Mouse (Mus musculus) midbrain, embryonic 11.5 days (tissue): ENCODE data around the gene Acp4. TPM values are rescaled to one million over a fixed set of nuclear protein-coding genes. Genes with fewer than 3 reads are reported as not detected.

Experiments
- ATAC-seq: fragments of 200-750 bp; cut with Nextera tagmentation; 2 replicates; pipeline ENCODE4 v1.8.0; 2017; ENCODE audit warnings: moderate TSS enrichment, moderate library complexity; ENCODE audit not compliant: low FRiP score
- DNase-seq: peaks from one replicate; pipeline ENCODE4 v3.0.0; 2015; ENCODE audit warnings: low spot score; ENCODE audit errors: missing footprints
- H3K27ac ChIP-seq: fragments of 300-500 bp; sonication (generic); 2 replicates; pipeline ENCODE4 v1.5.1; 2014; ENCODE audit warnings: low read depth, low read length
- H3K27me3 ChIP-seq: fragments of 300-500 bp; sonication (generic); 2 replicates; pipeline ENCODE4 v1.6.1; 2014; ENCODE audit warnings: mild to moderate bottlenecking, low read length, moderate library complexity, mixed read lengths; ENCODE audit not compliant: control insufficient read depth, insufficient read depth
- H3K36me3 ChIP-seq: fragments of 300-500 bp; sonication (generic); 2 replicates; pipeline ENCODE4 v1.6.1; 2014; ENCODE audit warnings: mild to moderate bottlenecking, low read length, moderate library complexity, mixed read lengths; ENCODE audit not compliant: control insufficient read depth, insufficient read depth
- H3K4me1 ChIP-seq: fragments of 300-500 bp; sonication (generic); 2 replicates; pipeline ENCODE4 v1.6.1; 2014; ENCODE audit warnings: low read length; ENCODE audit not compliant: control insufficient read depth, insufficient read depth
- H3K4me2 ChIP-seq: fragments of 300-500 bp; sonication (generic); 2 replicates; pipeline ENCODE4 v1.6.1; 2014; ENCODE audit warnings: mild to moderate bottlenecking, moderate library complexity
- H3K4me3 ChIP-seq: fragments of 300-500 bp; sonication (generic); 2 replicates; pipeline ENCODE4 v1.5.1; 2014; ENCODE audit warnings: low read depth, low read length
- H3K9ac ChIP-seq: fragments of 300-500 bp; sonication (generic); 2 replicates; pipeline ENCODE4 v1.6.1; 2014; ENCODE audit warnings: low read length
- H3K9me3 ChIP-seq: fragments of 300-500 bp; sonication (generic); 2 replicates; pipeline ENCODE4 v1.6.1; 2016; ENCODE audit warnings: low read length; ENCODE audit not compliant: control insufficient read depth
- WGBS: fragments of 180-500 bp; shearing (Covaris S2); extraction: QIAGEN DNeasy Blood & Tissue Kit; methylation state at CpG from one replicate; pipeline ENCODE4 v1.1.7; 2014; 5-methylcytosine and 5-hydroxymethylcytosine counted together
- polyA plus RNA-seq: library from polyadenylated mRNA; unstranded; fragments of >200 nt; fragmentation: Nextera tagmentation; extraction: Ambion mirVana; gene quantifications from 2 replicates; pipeline ENCODE4 v1.2.1, GENCODE M21; 2014

Acp4 gene
- polyA plus RNA-seq, 1 experiment from 2014 or later: not detected

- H3K27ac ChIP-seq: no peak overlapping the region
- H3K4me3 ChIP-seq: no peak overlapping the region
- H3K9me3 ChIP-seq: no peaks in the 10 kb centered on the region
- H3K27me3 ChIP-seq: no peaks in the 10 kb centered on the region
- H3K4me1 ChIP-seq: no peaks in the 10 kb centered on the region
- ATAC-seq (no peak), DNase-seq (peak; percentile 51)
- H3K9ac ChIP-seq: no peak overlapping the region
- H3K4me2 ChIP-seq: no peak overlapping the region
- WGBS: 78% methylated on average over 4 of the region's 4 CpGs
- no peaks in the 10 kb centered on the region for H3K36me3 ChIP-seq
These were observed 33.8 kb upstream of the Acp4 start for GRCm38 (mm10) chr7:44290986-44291385.

- no peak for ATAC-seq
- Histone ChIP-seq H3K9ac (no peak overlapping the region), H3K4me2 (no peak overlapping the region), H3K4me3 (no peak overlapping the region), H3K36me3 (no peaks in the 10 kb centered on the region), H3K27me3 (no peaks in the 10 kb centered on the region), H3K4me1 (no peaks in the 10 kb centered on the region), H3K27ac (no peak overlapping the region), H3K9me3 (no peaks in the 10 kb centered on the region)
- peak; percentile 72 for DNase-seq
- 49% methylated on average over 7 of the region's 7 CpGs for WGBS
These were observed 30.6 kb upstream of the Acp4 start for GRCm38 (mm10) chr7:44287760-44288159.

- no peaks in the 10 kb centered on the region for H3K9me3 ChIP-seq
- DNase-seq (no peak), ATAC-seq (no peak)
- H3K4me1 ChIP-seq: no peaks in the 10 kb centered on the region
- no peak overlapping the region for H3K4me2 ChIP-seq
- no peaks in the 10 kb centered on the region for H3K27me3 ChIP-seq
- no peak overlapping the region for H3K9ac ChIP-seq
- H3K27ac ChIP-seq: no peak overlapping the region
- WGBS: 84% methylated on average over 7 of the region's 7 CpGs
- H3K36me3 ChIP-seq: no peaks in the 10 kb centered on the region
- no peak overlapping the region for H3K4me3 ChIP-seq
These were observed 24.4 kb upstream of the Acp4 start for GRCm38 (mm10) chr7:44281586-44281985.

- Histone ChIP-seq H3K27me3 (no peaks in the 10 kb centered on the region), H3K9ac (no peak overlapping the region), H3K4me1 (no peaks in the 10 kb centered on the region), H3K9me3 (no peaks in the 10 kb centered on the region), H3K36me3 (no peaks in the 10 kb centered on the region), H3K4me3 (no peak overlapping the region), H3K27ac (no peak overlapping the region), H3K4me2 (no peak overlapping the region)
- DNase-seq (no peak), ATAC-seq (no peak)
- 74% methylated on average over 1 of the region's 1 CpGs for WGBS
These were observed 23.8 kb upstream of the Acp4 start for GRCm38 (mm10) chr7:44280959-44281358.

- H3K27ac ChIP-seq: no peak overlapping the region
- no peak overlapping the region for H3K4me3 ChIP-seq
- DNase-seq (peak; percentile 84), ATAC-seq (no peak)
- H3K36me3 ChIP-seq: no peaks in the 10 kb centered on the region
- H3K9me3 ChIP-seq: no peaks in the 10 kb centered on the region
- no peaks in the 10 kb centered on the region for H3K4me1 ChIP-seq
- WGBS: 48% methylated on average over 2 of the region's 2 CpGs
- peaks cover 4% of the 10 kb centered on the region; the same call in 1 of the 2 replicates for H3K27me3 ChIP-seq
- no peak overlapping the region for H3K4me2 ChIP-seq
- no peak overlapping the region for H3K9ac ChIP-seq
These were observed 20.1 kb upstream of the Acp4 start for GRCm38 (mm10) chr7:44277250-44277622.

GRCm38 (mm10) chr7:44276461-44277249 lies 19.5 kb upstream of the Acp4 start:
- WGBS: 77% methylated on average over 8 of the region's 10 CpGs
- ATAC-seq: no peak
- peaks cover 4% of the 10 kb centered on the region; the same call in 1 of the 2 replicates for H3K27me3 ChIP-seq

GRCm38 (mm10) chr7:44275546-44275945 lies 18.4 kb upstream of the Acp4 start:
- no peak overlapping the region for H3K4me2 ChIP-seq
- DNase-seq (peak; percentile 31), ATAC-seq (no peak)
- no peak overlapping the region for H3K27ac ChIP-seq
- H3K9ac ChIP-seq: no peak overlapping the region
- peaks cover 4% of the 10 kb centered on the region; the same call in 1 of the 2 replicates for H3K27me3 ChIP-seq
- no peaks in the 10 kb centered on the region for H3K36me3 ChIP-seq
- H3K4me3 ChIP-seq: no peak overlapping the region
- 77% methylated on average over 3 of the region's 3 CpGs for WGBS
- no peaks in the 10 kb centered on the region for H3K4me1 ChIP-seq
- H3K9me3 ChIP-seq: no peaks in the 10 kb centered on the region

More at GRCm38 (mm10) chr7:44276461-44277249, 19.5 kb upstream of the Acp4 start:
- no peak overlapping the region for H3K27ac ChIP-seq
- no peaks in the 10 kb centered on the region for H3K9me3 ChIP-seq
- no peak overlapping the region for H3K9ac ChIP-seq
- H3K4me2 ChIP-seq: no peak overlapping the region
- peak; percentile 73 for DNase-seq
- H3K36me3 ChIP-seq: no peaks in the 10 kb centered on the region
- no peak overlapping the region for H3K4me3 ChIP-seq
- no peaks in the 10 kb centered on the region for H3K4me1 ChIP-seq

GRCm38 (mm10) chr7:44274096-44274495 lies 16.9 kb upstream of the Acp4 start:
- H3K4me2 ChIP-seq: no peak overlapping the region
- H3K4me3 ChIP-seq: no peak overlapping the region
- H3K36me3 ChIP-seq: no peaks in the 10 kb centered on the region
- no peaks in the 10 kb centered on the region for H3K4me1 ChIP-seq
- ATAC-seq (no peak), DNase-seq (peak; percentile 33)
- peaks cover 4% of the 10 kb centered on the region; the same call in 1 of the 2 replicates for H3K27me3 ChIP-seq
- no peaks in the 10 kb centered on the region for H3K9me3 ChIP-seq
- WGBS: 54% methylated on average over 11 of the region's 11 CpGs
- no peak overlapping the region for H3K9ac ChIP-seq
- no peak overlapping the region for H3K27ac ChIP-seq

GRCm38 (mm10) chr7:44273446-44273845 lies 16.3 kb upstream of the Acp4 start:
- ATAC-seq: no peak
- no peaks in the 10 kb centered on the region for H3K4me1 ChIP-seq
- no peak overlapping the region for H3K4me2 ChIP-seq
- DNase-seq: peak; percentile 62
- H3K36me3 ChIP-seq: no peaks in the 10 kb centered on the region
- no peak overlapping the region for H3K4me3 ChIP-seq
- no peaks in the 10 kb centered on the region for H3K9me3 ChIP-seq
- no peak overlapping the region for H3K27ac ChIP-seq
- WGBS: 64% methylated on average over 7 of the region's 7 CpGs
- H3K27me3 ChIP-seq: peaks cover 4% of the 10 kb centered on the region; the same call in 1 of the 2 replicates
- H3K9ac ChIP-seq: no peak overlapping the region
